Mouse (Mus musculus): Measurements from ENCODE around the gene Tmprss15. TPM values are rescaled to one million over a fixed set of nuclear protein-coding genes. Genes with fewer than 3 reads are reported as not detected.

Gene Tmprss15
- 0.03 and 7.7 TPM in 2 replicates for polyA plus RNA-seq (2012; rRNA removed)

DNA sequence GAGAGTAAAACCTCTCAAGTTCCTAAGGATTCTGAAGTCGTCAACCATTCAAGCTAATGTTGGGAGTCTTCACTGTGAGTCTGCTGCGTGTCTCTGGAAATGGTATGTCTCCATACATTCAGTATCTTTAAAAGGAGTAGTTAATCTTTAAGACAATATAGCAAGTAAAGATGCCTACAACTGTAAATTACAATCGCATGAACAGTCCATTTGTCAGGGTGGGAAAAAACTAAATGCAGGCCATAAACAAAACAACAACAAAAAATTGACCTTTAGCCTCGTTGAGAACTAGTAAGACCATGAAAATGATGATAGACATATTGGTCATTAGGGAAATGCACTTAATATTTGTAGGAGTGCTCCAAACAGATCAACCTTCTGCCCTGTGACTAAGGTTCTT lies at the start of gene Tmprss15:
Gene Tmprss15 (minus strand): TSS at position 101 of the 400 bp plus-strand sequence.
- WGBS, result 75% methylated on average over 4 of the region's 4 CpGs
- Histone ChIP-seq H3K27me3 (ENCODE audit: control insufficient read depth, insufficient read depth, low read length) (no peaks in the 10 kb centered on the region), H3K27ac (ENCODE audit: insufficient read depth, low read depth, low read length) (no peak within 1 kb of the TSS), H3K36me3 (ENCODE audit: control insufficient read depth, insufficient read depth, low read length) (no peaks in the 10 kb centered on the region), H3K4me1 (ENCODE audit: control insufficient read depth, insufficient read depth, insufficient read length, low read length) (no peaks in the 10 kb centered on the region), H3K4me3 (ENCODE audit: low read depth, low read length) (no peak within 1 kb of the TSS)
- TF ChIP-seq CTCF (IDR thresholded peaks at IDR 0.05; ENCODE audit: extremely low read depth, insufficient read length, insufficient replicate concordance, low read depth, low read length) (no peak), POLR2A (IDR thresholded peaks at IDR 0.05; ENCODE audit: low read depth, low read length) (no peak)

DNA sequence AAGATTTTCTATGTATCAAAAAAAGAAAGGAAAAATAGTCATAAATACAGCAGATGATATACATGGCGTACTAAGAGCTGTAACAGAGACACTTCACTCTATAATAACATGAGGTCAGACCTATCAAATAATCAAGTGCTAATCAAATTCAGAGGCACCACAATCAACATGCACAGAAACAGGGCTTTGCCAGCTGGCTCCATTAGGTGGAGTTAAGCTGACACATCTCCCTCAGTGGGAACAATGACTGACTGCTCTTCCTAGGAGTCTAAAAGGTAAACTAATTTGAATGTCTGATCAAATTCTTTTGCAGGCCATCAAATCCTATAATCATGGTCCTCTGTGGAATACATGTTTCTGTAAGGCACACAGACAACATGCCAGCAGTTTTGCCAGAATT lies 24.0 kb upstream of the Tmprss15 start:
- Histone ChIP-seq H3K27ac (ENCODE audit: insufficient read depth, low read depth, low read length) (no peak overlapping the region), H3K36me3 (ENCODE audit: control insufficient read depth, insufficient read depth, low read length) (no peaks in the 10 kb centered on the region), H3K4me1 (ENCODE audit: control insufficient read depth, insufficient read depth, insufficient read length, low read length) (no peaks in the 10 kb centered on the region), H3K27me3 (ENCODE audit: control insufficient read depth, insufficient read depth, low read length) (no peaks in the 10 kb centered on the region), H3K4me3 (ENCODE audit: low read depth, low read length) (no peak overlapping the region)
- 73% methylated on average over 1 of the region's 1 CpGs for WGBS
- no peak for TF ChIP-seq CTCF (IDR thresholded peaks at IDR 0.05; ENCODE audit: extremely low read depth, insufficient read length, insufficient replicate concordance, low read depth, low read length)
- TF ChIP-seq POLR2A (IDR thresholded peaks at IDR 0.05; ENCODE audit: low read depth, low read length), result no peak

DNA sequence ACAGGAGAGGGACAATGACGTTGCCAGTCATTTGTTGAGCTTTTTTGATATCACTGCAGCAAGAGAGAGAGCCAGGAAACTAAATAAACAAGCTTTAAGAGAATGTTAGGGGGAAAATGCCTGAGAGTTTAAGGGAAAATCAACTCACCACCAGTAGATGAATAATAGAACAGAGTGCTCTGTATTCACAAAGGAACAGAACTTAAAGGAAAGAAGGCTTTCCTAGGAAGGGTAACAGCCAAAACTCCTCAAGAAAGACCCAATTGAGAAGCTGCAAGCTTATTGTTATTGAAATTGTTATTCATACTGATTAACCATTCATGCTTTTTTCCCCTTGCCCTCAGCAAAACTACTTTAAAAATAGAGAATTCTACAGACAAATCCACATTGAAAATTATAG lies 18.6 kb upstream of the Tmprss15 start:
- TF ChIP-seq POLR2A (IDR thresholded peaks at IDR 0.05; ENCODE audit: low read depth, low read length) (no peak), CTCF (IDR thresholded peaks at IDR 0.05; ENCODE audit: extremely low read depth, insufficient read length, insufficient replicate concordance, low read depth, low read length) (no peak)
- no peak overlapping the region for H3K4me3 ChIP-seq (ENCODE audit: low read depth, low read length)
- H3K27ac ChIP-seq (ENCODE audit: insufficient read depth, low read depth, low read length), result no peak overlapping the region
- 20% methylated on average over 1 of the region's 1 CpGs for WGBS
- no peaks in the 10 kb centered on the region for H3K4me1 ChIP-seq (ENCODE audit: control insufficient read depth, insufficient read depth, insufficient read length, low read length)
- H3K27me3 ChIP-seq (ENCODE audit: control insufficient read depth, insufficient read depth, low read length), result no peaks in the 10 kb centered on the region
- H3K36me3 ChIP-seq (ENCODE audit: control insufficient read depth, insufficient read depth, low read length), result no peaks in the 10 kb centered on the region

DNA sequence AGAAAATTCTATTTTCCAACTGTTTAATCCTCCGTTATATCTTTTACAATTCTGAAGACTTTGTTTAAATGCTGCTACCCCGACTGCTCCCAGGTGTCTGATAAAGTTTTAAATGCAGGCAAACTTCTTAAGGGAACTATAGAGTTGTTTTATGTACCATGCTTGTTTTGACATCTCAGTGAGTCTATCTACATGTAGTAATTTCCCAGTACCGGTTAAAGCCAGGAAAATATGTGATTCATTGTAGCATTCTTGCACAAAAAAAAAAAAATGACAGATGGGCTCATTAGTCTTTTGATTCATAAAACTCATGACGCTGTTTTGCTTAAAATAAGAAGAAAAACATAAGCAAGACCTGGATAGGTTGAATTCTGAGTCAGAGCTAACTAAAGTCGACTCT lies 18.1 kb upstream of the Tmprss15 start:
- H3K27me3 ChIP-seq (ENCODE audit: control insufficient read depth, insufficient read depth, low read length), result no peaks in the 10 kb centered on the region
- H3K4me3 ChIP-seq (ENCODE audit: low read depth, low read length), result no peak overlapping the region
- WGBS, result 70% methylated on average over 5 of the region's 5 CpGs
- H3K4me1 ChIP-seq (ENCODE audit: control insufficient read depth, insufficient read depth, insufficient read length, low read length), result no peaks in the 10 kb centered on the region
- TF ChIP-seq CTCF (IDR thresholded peaks at IDR 0.05; ENCODE audit: extremely low read depth, insufficient read length, insufficient replicate concordance, low read depth, low read length), result no peak
- TF ChIP-seq POLR2A (IDR thresholded peaks at IDR 0.05; ENCODE audit: low read depth, low read length), result no peak
- no peaks in the 10 kb centered on the region for H3K36me3 ChIP-seq (ENCODE audit: control insufficient read depth, insufficient read depth, low read length)
- H3K27ac ChIP-seq (ENCODE audit: insufficient read depth, low read depth, low read length), result no peak overlapping the region

DNA sequence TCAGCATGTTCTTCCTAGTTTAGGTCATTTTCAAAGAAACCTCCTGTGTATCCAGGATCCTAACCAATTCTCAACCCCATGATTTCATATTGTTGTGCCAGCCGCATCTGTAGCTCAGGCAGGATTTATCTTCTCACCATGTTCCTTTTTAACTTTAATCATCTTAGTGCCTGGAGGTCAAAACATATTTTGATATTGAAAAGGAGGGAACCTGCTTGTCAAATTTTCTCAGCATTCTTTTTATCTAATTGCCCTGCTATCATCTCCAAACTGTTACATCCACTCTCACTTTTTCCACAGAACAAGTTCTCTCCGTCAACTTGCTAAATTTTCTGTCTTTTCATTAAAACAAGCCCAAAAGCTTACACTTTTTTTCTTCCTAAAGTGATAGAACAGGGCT lies 9.4 kb upstream of the Tmprss15 start:
- Histone ChIP-seq H3K27me3 (ENCODE audit: control insufficient read depth, insufficient read depth, low read length) (no peaks in the 10 kb centered on the region), H3K4me3 (ENCODE audit: low read depth, low read length) (no peak overlapping the region), H3K4me1 (ENCODE audit: control insufficient read depth, insufficient read depth, insufficient read length, low read length) (no peaks in the 10 kb centered on the region), H3K36me3 (ENCODE audit: control insufficient read depth, insufficient read depth, low read length) (no peaks in the 10 kb centered on the region), H3K27ac (ENCODE audit: insufficient read depth, low read depth, low read length) (no peak overlapping the region)
- TF ChIP-seq CTCF (IDR thresholded peaks at IDR 0.05; ENCODE audit: extremely low read depth, insufficient read length, insufficient replicate concordance, low read depth, low read length), result no peak
- no peak for TF ChIP-seq POLR2A (IDR thresholded peaks at IDR 0.05; ENCODE audit: low read depth, low read length)
- WGBS, result 83% methylated on average over 2 of the region's 2 CpGs

DNA sequence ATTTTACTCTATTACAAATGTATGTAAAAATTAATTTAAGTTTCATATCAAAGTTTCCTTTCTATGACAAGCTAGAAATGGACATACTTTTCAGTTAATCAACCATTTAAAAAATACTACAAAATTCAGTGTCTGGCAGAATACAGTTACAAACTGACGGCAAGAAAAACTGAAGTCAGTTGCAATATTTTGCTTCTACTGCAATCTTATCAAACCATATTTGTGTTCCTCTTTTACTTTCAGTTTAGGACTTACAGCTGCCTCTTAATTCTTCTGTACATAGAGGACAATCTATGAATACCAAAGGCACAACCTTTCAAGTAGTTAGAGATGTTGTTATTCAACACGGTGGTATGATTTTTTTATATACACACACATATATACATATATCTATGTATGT lies 7.4 kb upstream of the Tmprss15 start:
- Histone ChIP-seq H3K27ac (ENCODE audit: insufficient read depth, low read depth, low read length) (no peak overlapping the region), H3K4me1 (ENCODE audit: control insufficient read depth, insufficient read depth, insufficient read length, low read length) (no peaks in the 10 kb centered on the region), H3K4me3 (ENCODE audit: low read depth, low read length) (no peak overlapping the region), H3K27me3 (ENCODE audit: control insufficient read depth, insufficient read depth, low read length) (no peaks in the 10 kb centered on the region), H3K36me3 (ENCODE audit: control insufficient read depth, insufficient read depth, low read length) (no peaks in the 10 kb centered on the region)
- WGBS, result 63% methylated on average over 2 of the region's 2 CpGs
- TF ChIP-seq POLR2A (IDR thresholded peaks at IDR 0.05; ENCODE audit: low read depth, low read length) (no peak), CTCF (IDR thresholded peaks at IDR 0.05; ENCODE audit: extremely low read depth, insufficient read length, insufficient replicate concordance, low read depth, low read length) (no peak)

DNA sequence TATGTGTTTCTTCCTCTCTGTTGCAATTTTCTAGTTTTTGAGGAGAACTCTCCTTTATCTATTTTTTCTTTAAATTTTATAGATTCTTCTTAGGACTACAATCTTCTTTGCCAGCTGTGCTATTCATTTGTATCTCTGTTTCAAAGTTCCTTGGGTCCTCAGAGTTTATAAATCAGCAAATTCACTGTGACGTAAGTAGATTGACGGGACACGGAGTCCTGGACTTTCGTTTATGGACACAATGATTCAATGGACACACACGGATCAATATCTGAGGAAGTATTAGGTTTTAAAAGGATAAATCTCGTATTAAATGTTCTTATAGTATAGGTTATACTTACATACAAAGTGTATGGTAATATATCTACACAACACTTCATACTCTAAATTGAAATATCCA lies 4.3 kb downstream of the Tmprss15 start:
- Histone ChIP-seq H3K27me3 (ENCODE audit: control insufficient read depth, insufficient read depth, low read length) (no peaks in the 10 kb centered on the region), H3K27ac (ENCODE audit: insufficient read depth, low read depth, low read length) (no peak overlapping the region), H3K36me3 (ENCODE audit: control insufficient read depth, insufficient read depth, low read length) (no peaks in the 10 kb centered on the region), H3K4me1 (ENCODE audit: control insufficient read depth, insufficient read depth, insufficient read length, low read length) (no peaks in the 10 kb centered on the region), H3K4me3 (ENCODE audit: low read depth, low read length) (no peak overlapping the region)
- TF ChIP-seq CTCF (IDR thresholded peaks at IDR 0.05; ENCODE audit: extremely low read depth, insufficient read length, insufficient replicate concordance, low read depth, low read length) (no peak), POLR2A (IDR thresholded peaks at IDR 0.05; ENCODE audit: low read depth, low read length) (no peak)
- 56% methylated on average over 6 of the region's 6 CpGs for WGBS

DNA sequence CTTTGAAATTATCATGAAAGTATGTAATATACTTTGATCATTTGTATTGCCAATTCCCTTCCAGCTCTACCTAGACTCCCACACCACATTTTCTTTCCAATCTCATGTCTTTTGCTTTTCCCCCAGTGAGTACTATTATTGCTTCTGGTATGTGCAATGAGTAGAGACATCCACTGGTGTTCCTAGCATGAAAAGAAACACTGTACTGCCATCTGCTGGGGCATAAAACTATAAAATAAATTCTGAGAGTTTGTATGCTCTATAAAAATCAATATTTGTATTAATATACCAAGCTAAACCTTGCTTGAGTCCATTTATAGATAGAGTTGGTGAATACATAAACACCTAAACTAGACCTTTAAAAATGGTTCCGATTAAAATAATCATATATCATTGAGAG lies 27.0 kb downstream of the Tmprss15 start:
- WGBS, result 86% methylated on average over 1 of the region's 1 CpGs
- Histone ChIP-seq H3K27me3 (ENCODE audit: control insufficient read depth, insufficient read depth, low read length) (no peaks in the 10 kb centered on the region), H3K4me3 (ENCODE audit: low read depth, low read length) (no peak overlapping the region), H3K4me1 (ENCODE audit: control insufficient read depth, insufficient read depth, insufficient read length, low read length) (no peaks in the 10 kb centered on the region), H3K36me3 (ENCODE audit: control insufficient read depth, insufficient read depth, low read length) (no peaks in the 10 kb centered on the region), H3K27ac (ENCODE audit: insufficient read depth, low read depth, low read length) (no peak overlapping the region)
- TF ChIP-seq CTCF (IDR thresholded peaks at IDR 0.05; ENCODE audit: extremely low read depth, insufficient read length, insufficient replicate concordance, low read depth, low read length) (no peak), POLR2A (IDR thresholded peaks at IDR 0.05; ENCODE audit: low read depth, low read length) (no peak)

Data from small intestine, adult 2 months (tissue).